Mouse (Mus musculus): Measurements from ENCODE around the gene Dedd. TPM values are rescaled to one million over a fixed set of nuclear protein-coding genes. Genes with fewer than 3 reads are reported as not detected.
"Not testable (repeated sequence)": the region's sequence is repeated elsewhere in the genome, so short reads cannot be mapped to it uniquely, and the experiment has no call there.

Dedd gene
- total and polyA plus RNA-seq, 3 experiments = 19.9 to 33.5 (median 31.7) TPM

DNA sequence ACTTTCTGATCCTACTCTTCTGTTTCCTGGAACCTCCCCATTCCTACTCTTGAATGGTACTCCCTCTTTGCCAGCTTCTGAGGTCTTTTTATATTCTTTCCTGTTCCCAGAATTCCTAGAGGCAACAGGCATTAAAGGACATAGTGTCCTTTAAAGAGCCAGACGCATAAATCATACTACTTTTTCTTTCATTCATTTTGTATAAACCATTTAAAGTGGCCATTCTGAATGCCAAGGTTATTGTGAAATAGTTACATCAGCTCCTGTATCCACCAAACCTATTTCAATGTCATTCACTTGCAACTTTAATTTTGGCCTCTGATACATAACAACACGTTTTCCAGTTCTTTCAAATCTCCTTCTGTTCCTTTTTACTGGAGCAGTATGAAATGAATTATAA, 19.6 kb upstream of the Dedd start:
- DNase-seq = no peak

DNA sequence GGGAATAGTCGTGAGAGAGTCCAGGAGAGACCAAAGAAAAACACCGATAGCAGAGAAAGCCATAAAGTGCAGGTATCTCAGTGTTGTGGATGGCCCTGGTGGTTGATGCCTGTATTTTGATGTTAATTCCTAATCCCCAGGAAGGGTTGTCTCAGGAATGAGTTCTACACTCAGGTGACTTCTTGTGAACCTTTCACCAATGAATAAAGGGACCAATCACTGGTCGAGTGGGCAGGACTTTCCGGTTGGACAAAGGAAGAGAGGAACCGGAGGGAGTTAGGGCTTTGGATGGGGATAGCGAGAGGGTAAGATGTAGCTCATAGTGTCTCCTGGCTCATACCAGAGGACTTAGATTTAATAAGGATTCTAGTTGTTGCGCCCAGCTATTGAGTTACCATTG, 9.2 kb upstream of the Dedd start:
- DNase-seq = no peak

DNA sequence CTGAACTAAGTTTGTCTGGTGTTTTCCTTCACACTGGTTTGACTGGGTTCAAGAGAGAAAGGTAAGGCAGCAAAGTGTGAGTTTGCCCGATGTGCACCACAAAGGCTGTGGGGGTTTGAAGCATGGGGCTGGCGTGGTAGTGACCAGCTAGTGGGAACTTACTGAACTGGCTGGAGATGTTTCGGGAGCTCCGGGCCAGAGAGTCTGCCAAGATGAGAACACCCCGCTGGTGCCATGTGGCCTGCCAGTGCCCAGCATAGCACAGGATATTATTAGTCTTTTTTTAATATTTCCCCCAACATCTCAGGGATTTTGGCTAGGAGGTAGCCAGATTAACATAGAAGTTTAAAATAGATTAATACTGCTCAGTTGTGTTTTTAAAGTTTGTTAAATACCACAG, 8.8 kb upstream of the Dedd start:
- no peak for DNase-seq

DNA sequence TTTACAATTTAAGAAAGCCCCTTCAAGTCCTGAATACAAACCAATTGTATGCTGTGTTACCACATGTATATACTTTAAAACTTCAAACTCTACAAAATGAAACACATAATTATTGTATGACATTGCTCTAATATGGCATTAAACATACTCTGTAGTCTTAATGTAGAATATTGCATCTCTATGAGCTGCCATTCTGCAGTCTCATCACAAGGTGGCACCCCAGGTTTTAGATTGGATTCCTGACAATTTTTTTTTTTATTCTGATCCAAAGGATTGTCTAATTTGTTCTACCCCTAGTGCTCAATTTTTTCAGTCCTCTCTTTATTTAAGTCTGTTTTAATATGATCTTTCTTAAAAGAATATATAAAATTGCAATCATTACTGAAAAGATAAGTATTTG, 7.5 kb upstream of the Dedd start:
- no peak for DNase-seq

DNA sequence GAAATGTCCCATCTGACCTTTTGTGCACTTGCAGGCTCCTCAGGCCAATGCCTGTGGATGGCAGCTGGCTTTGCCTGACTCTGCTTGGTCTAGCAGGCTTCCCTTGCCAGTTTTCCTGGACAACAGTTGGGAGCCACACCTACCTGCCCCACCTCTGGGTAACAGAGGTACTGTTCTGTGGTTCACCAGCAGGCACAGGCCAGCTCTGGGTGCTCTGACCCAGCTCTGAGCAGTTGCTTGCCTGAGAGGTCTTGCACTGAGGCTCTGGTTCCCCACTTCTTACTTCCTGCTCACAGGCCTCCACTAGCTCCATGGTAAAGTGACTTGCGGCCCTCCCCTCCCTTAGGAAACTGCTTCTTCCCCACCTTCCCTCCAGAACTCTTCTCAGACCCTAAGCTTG, 6.9 kb upstream of the Dedd start:
- DNase-seq = no peak

DNA sequence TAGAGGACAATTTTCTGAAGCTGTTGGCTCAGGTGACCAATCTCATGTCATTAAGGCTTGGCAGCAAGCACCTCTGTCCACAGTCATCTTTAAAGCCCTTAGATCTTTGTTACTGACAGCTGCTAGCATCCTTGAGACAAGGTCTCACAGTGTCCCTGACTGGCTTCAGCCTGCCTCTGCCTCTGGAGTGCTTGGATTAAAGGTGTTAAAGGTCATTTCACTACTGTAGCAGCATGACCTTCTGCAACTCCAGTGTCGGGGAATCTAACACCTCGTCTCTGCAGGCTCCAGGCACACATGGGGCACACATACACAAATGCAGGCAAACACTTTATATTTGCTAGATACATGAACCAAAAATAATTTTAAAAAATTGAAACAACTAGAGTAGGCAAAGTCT, 3.4 kb upstream of the Dedd start:
- DNase-seq = no peak

DNA sequence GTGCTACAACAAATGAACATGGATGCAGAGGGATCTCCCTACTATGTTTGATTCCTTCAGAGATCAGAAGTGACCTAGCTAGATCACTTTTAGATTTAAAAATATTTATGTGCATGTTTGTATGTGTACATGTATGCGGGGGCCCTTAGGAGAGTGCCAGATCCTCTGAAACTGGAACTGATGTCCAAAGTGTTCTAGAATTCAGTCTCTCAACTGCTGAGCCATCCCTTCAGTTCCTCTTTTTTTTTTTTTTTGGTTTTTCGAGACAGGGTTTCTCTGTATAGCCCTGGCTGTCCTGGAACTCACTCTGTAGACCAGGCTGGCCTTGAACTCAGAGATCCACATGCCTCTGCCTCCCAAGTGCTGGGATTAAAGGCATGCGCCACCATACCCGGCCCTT, 2.4 kb upstream of the Dedd start:
- DNase-seq = not testable (repeated sequence)

DNA sequence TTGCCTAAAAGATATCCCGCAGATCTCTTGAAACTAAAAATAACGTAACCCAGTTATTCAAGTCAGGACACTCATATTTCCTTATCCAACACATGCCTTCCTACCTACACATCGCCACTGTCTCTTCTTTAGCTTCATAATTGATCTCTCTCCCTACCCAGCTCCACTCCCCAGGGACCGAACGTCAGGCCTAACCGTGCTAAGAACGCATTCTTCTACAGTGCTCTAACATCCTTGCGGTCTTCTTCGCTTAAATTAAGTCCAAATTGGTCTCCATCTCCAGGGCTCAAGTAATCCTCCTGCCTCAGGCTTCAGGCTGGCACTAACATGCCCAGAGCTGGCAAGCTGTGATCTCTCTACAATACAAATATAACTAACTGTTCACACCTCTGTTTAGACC, 701 bp upstream of the Dedd start:
- no peak for DNase-seq

DNA sequence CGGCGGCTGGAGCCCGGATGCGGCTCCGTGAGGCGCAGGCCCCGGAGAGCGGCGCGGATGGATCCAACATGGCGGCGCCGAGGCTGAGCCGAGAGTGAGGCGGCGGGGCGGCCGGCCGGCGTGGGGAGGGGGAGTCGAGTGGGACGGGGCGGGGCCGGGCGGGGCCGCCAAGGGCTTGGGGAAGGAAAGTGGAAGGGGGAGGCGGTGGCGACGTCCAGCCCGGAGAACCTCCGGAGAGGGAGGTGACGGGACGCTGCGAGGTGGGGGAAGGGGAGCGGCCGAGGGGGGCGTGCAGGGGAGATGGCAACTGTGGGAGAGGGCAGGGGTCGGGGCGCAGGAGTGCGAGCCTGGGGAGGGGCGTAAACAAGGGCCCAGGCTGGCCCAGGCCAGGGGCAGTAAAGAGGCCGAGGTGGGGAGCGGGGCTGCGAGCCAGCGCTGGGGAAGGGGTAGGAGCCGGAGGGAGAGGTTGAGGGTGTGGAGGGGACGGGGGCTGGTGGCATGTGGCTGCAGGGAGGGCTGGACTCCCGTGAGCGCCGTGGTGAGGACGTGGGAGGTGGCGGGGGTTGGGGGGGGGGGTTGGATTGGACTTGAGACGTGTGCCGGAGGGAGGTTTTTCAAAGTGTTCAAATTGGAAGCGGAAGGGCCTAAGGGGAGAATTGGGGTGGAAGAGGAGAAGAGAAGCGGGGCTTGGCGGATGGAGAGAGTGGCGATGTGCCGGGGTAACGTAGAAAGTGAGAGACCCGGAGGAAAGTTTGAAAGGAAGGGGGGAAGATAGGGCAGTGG, 679 bp downstream of the Dedd start:
- peak; percentile 57 for DNase-seq

DNA sequence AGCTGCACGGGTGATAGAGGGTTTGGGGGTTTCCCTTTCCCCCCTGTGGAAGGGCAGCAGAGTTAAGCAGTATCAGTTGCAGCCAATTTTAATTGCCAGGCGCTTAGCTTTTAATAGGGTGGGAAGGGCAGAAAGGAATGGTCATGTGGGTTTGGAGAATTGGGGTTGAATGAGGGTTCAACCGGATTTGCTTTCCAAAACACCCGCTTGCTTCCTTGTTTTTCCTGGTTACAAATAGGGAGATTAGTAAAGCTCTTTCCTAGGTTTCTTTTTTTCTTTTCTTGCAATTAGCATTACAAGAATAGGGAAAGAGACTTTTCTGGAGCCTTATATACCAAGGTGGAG, 1.2 kb downstream of the Dedd start:
- DNase-seq = no peak

DNA sequence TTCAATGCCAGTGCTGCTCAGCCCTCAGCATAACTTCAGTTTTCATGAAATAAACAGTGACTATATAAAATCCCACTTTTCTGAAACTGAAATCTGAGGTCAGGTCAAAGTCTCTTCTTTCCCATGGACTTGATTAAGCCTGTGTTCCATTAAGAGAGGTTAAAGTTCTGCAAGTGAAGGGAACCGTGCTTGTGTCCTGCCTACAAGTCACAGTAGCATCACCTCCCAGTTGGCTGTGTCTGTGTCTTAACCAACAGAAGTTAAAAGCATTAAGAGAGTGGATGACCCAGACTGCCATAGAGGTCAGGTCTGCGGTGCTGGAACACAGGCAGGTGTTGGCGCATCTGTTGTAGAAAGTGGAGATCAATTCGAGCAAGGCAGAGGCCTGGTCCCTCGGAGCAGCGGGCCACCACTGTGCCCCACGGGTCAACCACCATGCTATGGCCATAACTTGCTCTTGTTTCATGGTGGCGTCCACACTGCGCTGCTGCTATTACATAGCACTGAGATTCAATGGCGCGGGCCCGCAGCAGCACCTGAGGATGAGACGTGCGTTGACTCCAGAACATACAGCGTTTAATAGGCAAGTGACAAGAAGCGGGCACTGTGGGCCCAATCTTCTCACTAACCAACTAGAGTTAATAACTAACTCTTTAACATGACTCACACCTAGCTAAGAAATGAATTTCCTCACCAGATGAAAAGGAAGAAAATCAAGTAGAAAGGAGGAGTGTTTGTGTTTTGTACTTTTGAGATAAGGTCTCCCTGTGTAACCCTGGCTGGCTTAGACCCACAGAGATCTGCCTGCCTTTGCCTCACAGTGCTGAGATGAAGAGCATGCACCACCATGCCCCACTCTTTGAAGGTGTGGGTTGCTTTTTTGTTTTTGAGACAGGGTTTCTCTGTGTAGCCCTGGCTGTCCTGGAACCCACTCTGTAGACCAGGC, 13.6 kb downstream of the Dedd start:
- DNase-seq = no peak

DNA sequence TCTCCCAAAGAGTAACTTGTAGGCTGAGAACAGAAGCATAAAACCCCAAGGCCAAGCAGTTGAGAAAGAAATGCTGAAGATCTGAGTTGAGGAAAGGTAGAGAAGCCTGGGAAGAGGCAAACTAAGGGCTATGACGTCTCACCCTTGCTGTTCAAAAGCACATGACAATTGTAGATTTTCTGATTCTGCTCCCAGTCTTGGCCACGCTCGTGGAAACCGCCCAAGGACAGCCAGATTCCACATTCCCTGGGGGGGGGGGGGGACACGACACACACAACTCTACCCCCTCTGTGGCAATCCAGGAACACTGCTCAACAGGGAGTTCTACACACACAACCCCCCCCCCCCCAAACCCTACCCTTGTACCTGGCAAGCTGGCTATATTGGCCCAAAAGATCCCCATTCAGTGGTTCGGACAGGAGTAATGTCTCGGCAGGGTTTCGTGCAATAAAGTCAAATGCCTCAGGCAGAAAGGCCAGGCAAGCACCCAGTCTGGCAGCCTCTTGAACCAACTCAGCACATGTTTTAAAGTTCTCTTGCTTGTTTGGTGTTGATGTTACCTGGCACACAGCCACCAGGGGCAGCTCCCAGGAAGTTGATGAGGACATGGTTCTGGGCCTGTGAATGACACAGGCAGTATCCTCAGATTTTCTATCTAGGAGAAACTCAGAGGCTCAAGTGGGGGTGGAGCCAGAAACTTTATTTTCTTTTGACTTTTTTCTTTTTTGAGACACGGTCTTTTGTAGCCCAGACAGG, 15.2 kb downstream of the Dedd start:
- peak; percentile 64 for DNase-seq

DNA sequence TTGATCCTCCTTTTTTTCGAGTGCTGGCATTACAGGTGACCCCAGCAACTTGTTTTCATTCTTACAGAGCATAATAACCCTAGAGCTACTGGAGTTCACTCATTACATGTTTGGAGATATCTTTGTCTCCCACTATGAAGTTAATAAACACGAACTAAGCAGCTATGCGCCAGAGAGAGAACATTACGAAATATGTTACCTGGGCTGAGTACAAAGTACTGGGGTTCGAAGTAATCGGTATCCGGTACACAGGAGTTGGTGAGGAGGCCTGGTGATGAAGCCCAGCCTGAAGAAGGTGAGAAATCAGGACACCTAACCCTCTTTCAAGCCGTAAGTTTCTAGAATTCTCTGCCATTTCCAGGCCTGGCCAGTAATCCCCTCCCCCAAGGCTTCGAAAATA, 15.8 kb downstream of the Dedd start:
- no peak for DNase-seq

DNA sequence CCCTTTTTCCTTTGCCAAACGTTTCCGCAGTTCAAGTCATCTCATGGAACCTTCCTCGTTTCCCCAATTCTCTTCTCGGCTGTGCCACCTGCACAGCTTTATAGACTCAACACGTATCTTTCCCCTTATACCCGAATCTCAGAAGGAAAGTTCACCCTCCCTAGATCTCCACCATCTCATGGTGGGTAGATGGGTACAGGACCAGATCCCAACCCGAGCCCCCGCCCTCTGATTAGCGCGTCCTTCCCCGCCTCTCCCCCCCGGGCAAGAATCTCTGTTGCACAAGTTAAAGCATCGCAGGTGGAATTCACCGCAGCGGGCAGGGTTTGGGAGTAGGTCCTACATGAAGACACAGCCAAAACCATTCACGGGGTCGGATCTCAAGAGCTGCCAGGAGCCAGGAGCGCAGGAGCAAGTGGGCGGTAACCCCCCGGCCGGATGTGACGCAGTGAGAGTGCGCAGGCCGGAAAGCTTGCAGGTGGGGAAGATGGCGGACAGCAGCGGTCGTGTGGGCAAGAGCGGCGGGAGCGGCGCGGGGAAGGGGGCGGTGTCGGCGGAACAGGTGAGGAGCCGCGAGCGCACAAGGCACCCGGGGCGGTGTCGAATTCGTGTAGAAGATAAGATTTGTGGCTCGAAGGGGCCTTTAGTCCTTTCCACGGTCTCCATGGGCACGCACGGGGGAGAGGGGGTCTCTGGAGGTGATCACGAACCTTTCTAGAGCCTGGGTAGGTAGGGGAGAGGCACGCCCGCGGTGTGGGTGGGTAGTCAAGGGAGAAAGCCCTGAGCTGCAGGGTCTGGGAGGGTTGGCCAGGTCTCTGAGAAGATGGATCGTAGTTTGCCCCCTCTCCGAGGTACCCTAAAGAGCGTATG, 16.5 kb downstream of the Dedd start, which contains the start of the genes Nit1 and Pfdn2:
Gene Nit1, minus strand, starts transcription at position 422 of the 870 bp plus-strand sequence.
Gene Pfdn2, plus strand, starts transcription at position 446 of the 870 bp plus-strand sequence.
- DNase-seq = peak; percentile 95

DNA sequence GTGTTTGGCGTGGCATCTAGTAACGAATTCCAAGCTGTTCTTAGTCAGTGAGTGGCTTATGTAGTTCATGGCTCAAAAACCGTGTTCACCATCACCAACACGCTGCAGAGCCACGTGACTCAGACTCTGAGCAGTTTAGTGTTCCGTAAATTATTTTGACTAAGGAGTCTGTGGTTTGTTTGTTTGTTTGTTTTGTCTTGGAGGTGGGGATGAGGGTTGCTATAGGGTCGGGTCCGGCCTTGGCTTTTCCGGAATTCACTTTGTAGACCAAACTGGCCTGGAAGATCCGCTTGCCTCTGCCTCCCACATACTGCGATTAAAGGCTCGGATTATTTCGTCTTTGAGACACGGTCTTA, 17.1 kb downstream of the Dedd start:
- peak; percentile 40 for DNase-seq

DNA sequence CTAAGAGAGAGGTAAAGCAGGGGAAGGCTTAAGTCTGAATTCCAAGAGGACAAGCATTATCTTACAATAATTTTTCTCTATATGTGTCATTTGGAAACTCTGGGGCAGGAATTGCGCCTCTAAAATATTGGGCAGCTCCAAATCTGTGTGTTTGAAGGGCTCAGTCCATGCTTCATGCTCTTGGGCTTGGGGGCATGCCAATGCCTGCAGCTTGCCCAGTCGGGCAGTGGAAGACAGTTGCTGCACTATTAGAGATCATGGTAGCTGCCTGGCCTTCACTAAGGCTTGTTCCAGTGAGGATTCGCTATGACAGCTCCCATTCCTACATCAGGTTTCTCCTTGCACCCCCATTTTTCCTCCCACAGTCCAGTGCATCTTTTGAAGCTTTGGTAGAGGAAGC, 19.7 kb downstream of the Dedd start:
- DNase-seq = peak; percentile 31

DNA sequence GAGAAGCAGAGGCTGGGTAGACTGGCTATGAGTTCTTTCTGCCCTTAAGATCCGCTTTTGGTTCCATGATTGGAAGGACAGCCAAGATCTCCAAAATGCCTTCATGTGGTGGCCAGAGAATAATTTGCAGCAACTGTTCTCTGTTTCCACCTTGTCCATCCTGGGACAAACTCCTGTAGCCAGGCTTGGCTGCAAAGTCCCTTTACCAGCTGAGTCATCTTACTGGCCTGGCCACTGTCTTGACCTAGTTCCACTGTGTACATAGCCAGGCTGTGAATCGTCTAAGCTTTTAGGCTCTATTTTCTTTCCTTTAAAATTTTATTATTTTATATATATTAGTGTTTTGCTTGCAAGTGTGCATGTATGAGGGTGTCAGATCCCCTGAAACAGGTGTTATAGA, 20.3 kb downstream of the Dedd start:
- DNase-seq = peak; percentile 52

DNA sequence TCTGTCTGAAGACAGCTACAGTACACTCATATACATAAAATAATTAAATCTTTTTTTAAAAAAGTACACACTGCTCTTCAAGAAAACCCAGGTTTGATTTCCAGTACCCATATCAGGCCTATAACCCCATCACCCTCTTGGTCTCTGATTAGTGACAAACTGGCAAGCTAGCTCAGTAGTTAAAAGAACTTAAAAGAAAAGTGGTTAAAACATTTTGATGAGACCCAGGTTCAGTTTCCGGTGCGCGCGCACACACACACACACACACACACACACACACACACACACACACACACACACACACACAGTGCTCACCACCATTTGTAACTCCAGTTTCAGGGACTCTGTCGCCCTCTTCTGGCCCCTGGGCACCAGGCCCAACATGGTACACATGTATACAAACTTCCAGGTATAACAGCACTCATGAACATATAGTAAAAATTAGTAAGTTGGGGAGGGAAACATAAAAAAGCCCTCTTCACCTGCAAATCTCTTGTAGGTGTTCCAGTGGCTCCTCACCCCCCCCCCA, 26.9 kb downstream of the Dedd start:
- no peak for DNase-seq

DNA sequence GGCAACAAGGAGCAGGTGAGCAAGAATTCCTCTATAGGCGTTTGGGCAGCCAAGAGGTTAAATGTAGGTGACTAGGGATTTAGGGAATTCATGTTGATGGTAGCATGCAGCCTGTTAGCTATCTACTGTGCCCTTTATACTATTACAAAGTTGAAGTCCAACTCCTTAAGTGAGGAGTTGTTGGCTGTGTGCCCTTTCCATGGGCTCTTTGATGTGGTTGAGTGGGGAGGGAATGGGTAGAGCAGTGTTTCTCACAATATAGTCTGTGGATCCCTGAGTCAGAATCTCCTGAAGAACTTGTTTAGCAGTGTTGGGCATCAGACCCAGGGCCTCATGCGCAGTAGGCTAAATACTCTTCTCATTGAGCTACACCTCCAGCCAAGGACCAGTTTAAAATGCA, 27.9 kb downstream of the Dedd start:
- peak; percentile 42 for DNase-seq

DNA sequence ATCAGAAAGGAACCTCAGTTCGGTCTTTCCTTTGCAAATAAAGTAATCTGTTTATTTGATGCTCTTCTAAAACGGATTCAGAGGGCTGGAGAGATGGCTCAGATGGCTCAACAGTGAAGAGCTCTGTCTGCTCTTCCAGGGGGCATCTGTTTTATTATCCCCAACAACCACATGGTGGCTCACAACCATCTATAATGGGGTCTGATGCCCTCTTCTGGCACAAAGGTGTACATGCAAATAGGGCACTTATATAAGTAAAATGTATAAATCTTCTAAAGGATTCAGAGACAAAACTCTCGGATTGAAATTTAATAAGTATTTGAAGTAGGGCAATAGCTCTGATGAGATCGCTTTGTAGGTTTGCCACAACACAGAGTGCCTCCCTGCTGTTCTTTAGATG, 29.5 kb downstream of the Dedd start:
- DNase-seq = no peak

DNA sequence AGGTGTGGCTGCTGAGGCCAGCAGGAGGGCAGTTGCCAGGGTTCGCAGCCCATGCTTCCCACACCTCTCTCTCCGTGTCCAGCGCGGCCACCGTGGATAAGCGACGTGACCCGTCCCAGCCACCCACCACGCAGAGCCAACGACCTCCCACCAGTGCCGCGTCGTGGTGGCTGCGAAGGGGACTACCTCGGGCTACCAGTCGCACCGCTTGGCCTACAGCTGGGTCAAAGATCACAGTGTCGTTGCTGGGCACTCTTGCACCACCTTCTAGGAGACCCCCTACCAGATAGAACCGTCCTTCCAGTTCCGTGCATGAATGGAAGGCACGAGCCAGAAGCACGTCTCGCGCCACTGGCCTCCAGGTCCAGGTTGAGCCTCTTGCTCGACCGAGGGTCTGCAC, 31.3 kb downstream of the Dedd start:
- DNase-seq = peak; percentile 26
